Mouse (Mus musculus) brain, embryonic 14.5 days (tissue): ENCODE data around the gene Myo1b. TPM values are rescaled to one million over a fixed set of nuclear protein-coding genes. Genes with fewer than 3 reads are reported as not detected.
A peak's percentile ranks its signal among the peaks of the same experiment; 100 is the strongest.

ENCODE experiments used
- DNase-seq: peaks from one replicate; pipeline ENCODE4 v3.0.0-alpha.2; 2011; ENCODE audit warnings: low read depth
- CTCF ChIP-seq: fragments of 200-500 bp; IDR thresholded peaks from 2 replicates; pipeline ENCODE4 v1.5.1; 2012; ENCODE audit warnings: inconsistent platforms, mild to moderate bottlenecking, moderate library complexity, borderline replicate concordance; ENCODE audit not compliant: insufficient read depth, insufficient read length; ENCODE audit errors: extremely low read depth
- POLR2A ChIP-seq: fragments of 200-500 bp; IDR thresholded peaks from 2 replicates; pipeline ENCODE4 v1.6.1; 2012; ENCODE audit warnings: mild to moderate bottlenecking, inconsistent platforms, borderline replicate concordance; ENCODE audit not compliant: poor library complexity, insufficient read depth, insufficient read length, severe bottlenecking; ENCODE audit errors: extremely low read depth
- polyA plus RNA-seq: library from polyadenylated mRNA; depleted of rRNA; stranded (reverse); fragments of >200 nt; gene quantifications from 2 replicates; pipeline ENCODE4 v1.2.3, GENCODE M21; 2012

The Myo1b gene
- polyA plus RNA-seq, 1 experiment = 59.1 TPM

GRCm38 (mm10) chr1:51804296-51805039 is 111.4 kb downstream of the Myo1b start:
- TF ChIP-seq CTCF = no peak
- no peak for TF ChIP-seq POLR2A
- DNase-seq = peak; percentile 53

GRCm38 (mm10) chr1:51798011-51798471 is 117.8 kb downstream of the Myo1b start:
- no peak for TF ChIP-seq POLR2A
- TF ChIP-seq CTCF = no peak
- peak; percentile 68 for DNase-seq

GRCm38 (mm10) chr1:51795586-51796309 is 120.1 kb downstream of the Myo1b start:
- peak; percentile 76 for DNase-seq
- TF ChIP-seq CTCF (no peak), POLR2A (no peak)

- DNase-seq = no peak
- TF ChIP-seq CTCF (no peak), POLR2A (no peak)
Measured at GRCm38 (mm10) chr1:51789269-51789668, 126.6 kb downstream of the Myo1b start.

GRCm38 (mm10) chr1:51782091-51782490 is 133.8 kb downstream of the Myo1b start:
- TF ChIP-seq POLR2A = no peak
- TF ChIP-seq CTCF = no peak

GRCm38 (mm10) chr1:51780357-51780756 is 135.5 kb downstream of the Myo1b start:
- TF ChIP-seq POLR2A (no peak), CTCF (no peak)
- no peak for DNase-seq

More at GRCm38 (mm10) chr1:51782091-51782490, 133.8 kb downstream of the Myo1b start:
- DNase-seq = no peak

- no peak for DNase-seq
- no peak for TF ChIP-seq POLR2A
- TF ChIP-seq CTCF = no peak
Measured at GRCm38 (mm10) chr1:51778241-51778640, 137.6 kb downstream of the Myo1b start.

GRCm38 (mm10) chr1:51770504-51770871 is 145.4 kb downstream of the Myo1b start:
- TF ChIP-seq CTCF = no peak
- no peak for TF ChIP-seq POLR2A
- DNase-seq = no peak

- DNase-seq = no peak
- no peak for TF ChIP-seq CTCF
- TF ChIP-seq POLR2A = no peak
Measured at GRCm38 (mm10) chr1:51769815-51770503, 145.9 kb downstream of the Myo1b start.

GRCm38 (mm10) chr1:51766271-51766670 is 149.6 kb downstream of the Myo1b start:
- DNase-seq = no peak
- TF ChIP-seq CTCF (no peak), POLR2A (no peak)

- TF ChIP-seq POLR2A (no peak), CTCF (no peak)
- DNase-seq = no peak
Measured at GRCm38 (mm10) chr1:51765156-51765555, 150.7 kb downstream of the Myo1b start.
